Mouse (Mus musculus): ENCODE measurements around the gene Rras2.

DNA sequence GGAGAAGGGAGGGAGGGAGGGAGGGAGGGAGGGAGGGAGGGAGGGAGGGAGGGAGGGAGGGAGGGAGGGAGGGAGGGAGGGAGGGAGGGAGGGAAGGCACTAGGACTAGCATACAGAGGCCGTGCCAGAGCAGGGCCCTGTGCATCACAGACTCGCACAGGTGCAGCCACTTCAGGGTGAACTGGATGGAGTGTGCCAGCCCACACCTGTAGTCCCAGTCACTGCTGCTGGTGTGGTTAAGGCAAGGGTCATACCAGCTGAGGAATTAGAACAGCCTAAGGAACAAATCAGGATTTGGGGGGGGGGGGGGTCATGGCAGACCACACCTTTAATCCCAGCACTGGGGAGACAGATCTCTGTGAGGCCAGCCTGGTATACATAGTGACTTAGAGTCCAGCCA lies 34.5 kb downstream of the Rras2 start:
- TF ChIP-seq CTCF (IDR thresholded peaks at IDR 0.05; ENCODE audit: borderline replicate concordance, control insufficient read depth, extremely low read depth, insufficient read depth, low read length, poor library complexity) (no peak), POLR2A (IDR thresholded peaks at IDR 0.05; ENCODE audit: control insufficient read depth, extremely low read depth, insufficient read depth, low read length, poor library complexity) (no peak)
